Mouse (Mus musculus) heart, postnatal 0 days (tissue): ENCODE measurements at regions not wholly inside any gene's neighbourhood (a gene's known extent, or its start where the extent isn't known, plus 50 kb on each side); places are given as distances from the start of the nearest gene placed in this dataset.

Source experiments
- CTCF ChIP-seq: IDR thresholded peaks from 2 replicates; pipeline ENCODE4 v1.5.1; 2016; ENCODE audit warnings: antibody characterized with exemption, control low read depth, low read depth
- EP300 ChIP-seq: IDR thresholded peaks from 2 replicates; pipeline ENCODE4 v1.6.1; 2016; ENCODE audit warnings: antibody characterized with exemption, low read depth

- no peak for TF ChIP-seq CTCF
- no peak for TF ChIP-seq EP300
Observed at GRCm38 (mm10) chr13:111867763-111868725, 59.3 kb upstream of the Map3k1 start.
